Mouse (Mus musculus) mouse embryonic stem cell (cell line): ENCODE results near the gene Art4.
"Not testable (repeated sequence)": the region's sequence is repeated elsewhere in the genome, so short reads cannot be mapped to it uniquely, and the experiment has no call there.

Experiments
- in situ Hi-C, 2 experiments: fragments of 300-500 bp; cut with MboI; formaldehyde crosslinking; loops; 1 replicate in 1 of 2; 3 replicates in 1 of 2; pipeline ENCODE4 v1.14.3; 2019 to 2020; ENCODE audit warnings: low sequenced_read_pairs in 2 of 2, low pct_unique_long_range_greater_than_20kb in 1 of 2, mixed read lengths in 1 of 2; ENCODE audit not compliant: unreplicated experiment in 1 of 2

Gene Art4

GRCm38 (mm10) chr6:136857186-136857872, at the start of gene Art4:
Art4 (minus strand) TSS chr6:136857733.
- in situ Hi-C loops, result loop anchor here (5.0 to 10.0 kb wide), 2 partner anchors 110 to 127 kb away; no protein-coding TSS in a partner anchor

GRCm38 (mm10) chr6:136906937-136907293, 49.4 kb upstream of the Art4 start:
- in situ Hi-C loops, result no loop called here

- in situ Hi-C loops, result no loop called here
Measured at GRCm38 (mm10) chr6:136906283-136906936, 48.9 kb upstream of the Art4 start.

- in situ Hi-C loops, result no loop called here
Measured at GRCm38 (mm10) chr6:136903885-136904470, 46.4 kb upstream of the Art4 start.

- in situ Hi-C loops, result no loop called here
Measured at GRCm38 (mm10) chr6:136902527-136902926, 45.0 kb upstream of the Art4 start.

- in situ Hi-C loops, result no loop called here
Measured at GRCm38 (mm10) chr6:136901010-136901409, 43.5 kb upstream of the Art4 start.

- in situ Hi-C loops, result no loop called here
Measured at GRCm38 (mm10) chr6:136900369-136901009, 43.0 kb upstream of the Art4 start.

- in situ Hi-C loops, result no loop called here
Measured at GRCm38 (mm10) chr6:136898954-136899353, 41.4 kb upstream of the Art4 start.

GRCm38 (mm10) chr6:136898222-136898621, 40.7 kb upstream of the Art4 start:
- in situ Hi-C loops, result no loop called here

GRCm38 (mm10) chr6:136897789-136898188, 40.3 kb upstream of the Art4 start:
- in situ Hi-C loops, result no loop called here

- in situ Hi-C loops, result no loop called here
Measured at GRCm38 (mm10) chr6:136894532-136895339, 37.2 kb upstream of the Art4 start.

- in situ Hi-C loops, result no loop called here
Measured at GRCm38 (mm10) chr6:136892002-136892401, 34.5 kb upstream of the Art4 start.

- in situ Hi-C loops, result no loop called here
Measured at GRCm38 (mm10) chr6:136889554-136889953, 32.0 kb upstream of the Art4 start.

- in situ Hi-C loops, result no loop called here
Measured at GRCm38 (mm10) chr6:136889067-136889466, 31.5 kb upstream of the Art4 start.

- in situ Hi-C loops, result no loop called here
Measured at GRCm38 (mm10) chr6:136887854-136888253, 30.3 kb upstream of the Art4 start.

- in situ Hi-C loops, result not testable (repeated sequence)
Measured at GRCm38 (mm10) chr6:136884766-136885165, 27.2 kb upstream of the Art4 start.

- in situ Hi-C loops, result no loop called here
Measured at GRCm38 (mm10) chr6:136883961-136884360, 26.4 kb upstream of the Art4 start.

- in situ Hi-C loops, result no loop called here
Measured at GRCm38 (mm10) chr6:136883431-136883915, 25.9 kb upstream of the Art4 start.
